Mouse (Mus musculus) megakaryocyte, adult 5-6 weeks (primary cell): ENCODE measurements at regions not wholly inside any gene's neighbourhood (a gene's known extent, or its start where the extent isn't known, plus 50 kb on each side); places are given as distances from the start of the nearest gene placed in this dataset.

ENCODE experiments used
- ATAC-seq: 2 replicates; pipeline ENCODE4 v1.8.0; 2016; ENCODE audit warnings: mild to moderate bottlenecking, inconsistent platforms; ENCODE audit not compliant: poor library complexity, severe bottlenecking

DNA sequence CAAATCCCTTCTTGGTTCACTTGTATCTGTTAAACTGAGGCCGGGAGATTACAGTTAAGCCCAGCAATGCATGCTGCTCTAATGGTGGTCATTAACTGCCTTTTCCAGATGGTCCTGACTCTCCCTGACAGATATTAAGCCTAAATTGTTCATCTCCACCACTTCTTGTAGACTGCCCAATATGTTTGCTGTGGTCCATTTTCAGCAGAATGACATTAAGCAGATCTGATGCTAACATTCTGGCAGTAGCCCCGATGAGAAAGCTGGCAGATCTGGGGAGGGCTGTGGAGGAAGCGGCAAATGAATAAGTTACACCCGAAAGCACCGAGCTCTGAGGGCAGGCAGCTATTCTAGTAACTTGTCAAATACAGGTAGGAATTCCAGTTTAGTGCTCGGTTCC lies 123.5 kb upstream of the Cdh6 start:
- no peak for ATAC-seq

DNA sequence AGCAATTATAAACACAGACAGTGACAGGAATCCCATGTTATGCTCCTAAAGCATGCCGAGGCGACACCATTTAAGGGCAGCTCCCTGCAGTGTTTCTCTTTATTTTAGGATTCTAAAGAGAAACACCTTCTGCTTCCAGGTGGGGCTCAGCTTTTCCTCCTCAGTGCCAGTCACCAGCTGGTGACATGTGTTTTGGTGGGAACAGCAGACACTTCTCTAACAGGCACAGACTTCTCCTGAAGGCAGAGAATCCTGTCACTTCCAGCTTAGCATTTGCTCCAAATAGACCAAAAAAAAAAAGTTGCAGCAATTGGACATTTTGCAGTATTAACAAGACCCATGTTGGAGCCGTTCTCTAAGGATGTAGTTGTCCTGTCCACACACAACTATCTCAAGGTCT lies 115.6 kb upstream of the Cdh6 start:
- ATAC-seq: no peak

- no peak for ATAC-seq
Measured at GRCm38 (mm10) chr15:13287878-13288277, 114.4 kb upstream of the Cdh6 start.

GRCm38 (mm10) chr15:13285355-13285754 lies 111.9 kb upstream of the Cdh6 start:
- no peak for ATAC-seq

DNA sequence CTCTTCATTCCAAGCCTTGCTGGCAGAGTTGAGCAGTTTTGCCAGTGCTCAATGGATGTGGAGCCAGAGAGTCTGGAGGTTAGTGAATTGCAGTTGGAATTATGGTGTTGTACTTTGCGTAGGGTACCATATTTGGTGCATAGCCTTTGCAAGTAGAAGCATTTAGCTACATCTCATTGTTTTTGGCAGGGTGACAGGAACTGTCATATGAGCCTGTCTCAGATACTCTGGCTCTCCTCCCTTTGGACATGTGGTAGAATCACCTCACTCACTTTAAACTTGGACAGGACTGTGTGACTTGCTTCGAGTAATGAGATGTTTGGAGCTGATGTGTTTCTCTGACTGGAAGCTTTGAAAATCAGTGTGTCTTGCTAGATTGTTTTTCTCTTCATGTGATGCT lies 110.7 kb upstream of the Cdh6 start:
- ATAC-seq: no peak

- no peak for ATAC-seq
Measured at GRCm38 (mm10) chr15:13283106-13283505, 109.6 kb upstream of the Cdh6 start.

- no peak for ATAC-seq
Measured at GRCm38 (mm10) chr15:13276909-13277235, 103.4 kb upstream of the Cdh6 start.

GRCm38 (mm10) chr15:13276225-13276908 lies 102.9 kb upstream of the Cdh6 start:
- ATAC-seq: no peak

DNA sequence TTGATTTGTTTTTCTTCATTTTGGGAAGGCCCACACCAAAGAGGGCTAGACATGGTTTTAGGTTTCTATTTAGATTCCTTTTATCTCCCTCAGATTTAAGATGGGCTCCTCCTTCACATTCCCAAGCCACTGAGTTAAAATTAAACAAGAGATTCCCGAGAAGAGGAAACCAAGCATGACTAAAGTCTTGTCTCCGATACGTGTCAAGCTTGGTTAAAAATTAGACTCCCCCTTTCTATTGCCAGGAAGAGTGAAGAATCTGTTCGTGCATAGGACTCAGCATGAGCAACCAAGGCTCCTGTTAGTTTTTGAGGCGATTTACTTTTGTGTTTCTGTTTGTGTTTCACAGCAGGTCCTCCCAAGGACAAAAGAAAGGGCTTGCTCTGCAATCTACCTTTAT lies 101.9 kb upstream of the Cdh6 start:
- ATAC-seq: no peak

DNA sequence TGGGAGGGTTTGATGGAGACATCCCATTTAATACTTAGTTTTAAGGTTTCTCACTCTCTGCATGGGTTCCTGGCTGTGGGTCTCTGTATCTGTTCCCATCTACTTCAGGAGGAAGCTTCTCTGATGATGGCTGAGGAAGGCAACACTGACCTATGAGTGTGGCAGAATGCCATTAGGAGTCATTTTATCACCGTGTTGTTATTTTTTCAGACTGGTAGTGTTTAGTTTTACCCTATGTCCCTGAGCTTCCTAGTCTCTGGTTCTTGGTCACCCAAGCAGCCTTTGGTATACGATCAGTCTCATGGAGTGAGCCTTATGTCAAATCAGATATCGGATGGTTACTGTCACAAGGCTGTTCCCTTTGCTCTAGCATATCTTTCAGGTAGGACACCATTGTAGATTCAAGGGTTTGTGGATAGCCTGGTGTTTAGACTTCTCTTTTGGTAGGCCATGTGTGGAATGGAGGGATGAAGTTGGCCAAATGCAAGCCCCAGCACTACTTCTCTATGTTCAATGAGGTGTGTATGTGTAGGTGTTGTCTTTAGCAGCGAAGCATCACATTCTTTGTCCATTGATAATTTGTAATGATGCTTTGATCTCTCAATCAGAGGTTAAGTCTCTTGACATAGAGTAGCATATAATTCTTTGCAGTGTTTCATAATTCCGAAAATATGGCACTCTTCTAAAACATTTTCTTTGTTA lies 101.0 kb upstream of the Cdh6 start:
- ATAC-seq: no peak

DNA sequence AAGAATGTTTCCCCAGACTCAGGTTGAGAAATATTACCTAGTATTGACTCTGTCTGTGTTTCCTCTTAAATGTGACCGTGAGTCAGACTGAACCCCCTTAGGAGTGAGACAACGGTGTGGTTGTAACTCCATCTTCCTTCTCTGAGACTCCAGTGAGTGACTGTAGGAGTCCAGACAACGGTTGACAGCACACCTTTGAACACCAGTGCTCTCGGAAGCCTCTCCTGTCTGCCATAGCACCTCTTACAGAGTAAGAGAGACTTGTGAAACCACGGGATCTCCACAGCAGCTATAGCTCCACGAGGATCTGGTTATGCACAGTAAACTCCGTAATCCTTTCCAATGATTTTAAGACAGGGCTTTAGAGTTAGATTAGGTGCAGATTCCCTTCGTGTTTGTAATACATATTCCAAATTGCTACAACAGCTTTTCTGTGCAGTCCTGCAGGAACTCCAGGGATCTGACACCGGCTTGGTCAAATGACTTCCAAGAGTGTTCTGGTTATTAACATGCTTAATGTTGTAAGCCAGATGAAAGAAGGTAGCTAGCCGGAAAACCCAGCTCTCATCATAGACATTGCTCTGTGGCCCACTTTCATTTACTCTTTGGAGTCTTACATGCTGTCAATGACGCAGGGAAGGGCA lies 72.7 kb upstream of the Cdh6 start:
- no peak for ATAC-seq

- ATAC-seq: no peak
Measured at GRCm38 (mm10) chr15:13244306-13244705, 70.8 kb upstream of the Cdh6 start.

- ATAC-seq: no peak
Measured at GRCm38 (mm10) chr15:13243561-13243960, 70.1 kb upstream of the Cdh6 start.

DNA sequence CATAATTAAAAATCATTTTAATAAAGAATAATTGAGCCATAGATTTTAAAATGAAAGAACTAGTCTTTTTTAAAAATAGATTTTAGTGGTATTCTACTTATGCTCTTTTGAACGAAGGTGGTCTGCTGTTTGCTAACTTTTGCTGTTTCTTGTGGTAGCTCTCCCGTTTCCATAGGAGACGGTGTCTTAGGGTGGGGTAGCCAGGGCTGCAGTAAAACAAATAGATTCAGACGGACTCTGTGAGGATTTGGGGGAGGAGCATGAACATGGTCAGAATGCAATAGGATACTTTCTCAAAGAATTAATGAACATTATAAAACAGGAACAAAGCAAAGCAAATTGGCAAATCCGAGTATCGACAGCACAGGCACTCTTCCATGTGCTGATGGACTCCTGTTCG lies 67.5 kb upstream of the Cdh6 start:
- ATAC-seq: no peak

GRCm38 (mm10) chr15:13236869-13237507 lies 63.5 kb upstream of the Cdh6 start:
- no peak for ATAC-seq

DNA sequence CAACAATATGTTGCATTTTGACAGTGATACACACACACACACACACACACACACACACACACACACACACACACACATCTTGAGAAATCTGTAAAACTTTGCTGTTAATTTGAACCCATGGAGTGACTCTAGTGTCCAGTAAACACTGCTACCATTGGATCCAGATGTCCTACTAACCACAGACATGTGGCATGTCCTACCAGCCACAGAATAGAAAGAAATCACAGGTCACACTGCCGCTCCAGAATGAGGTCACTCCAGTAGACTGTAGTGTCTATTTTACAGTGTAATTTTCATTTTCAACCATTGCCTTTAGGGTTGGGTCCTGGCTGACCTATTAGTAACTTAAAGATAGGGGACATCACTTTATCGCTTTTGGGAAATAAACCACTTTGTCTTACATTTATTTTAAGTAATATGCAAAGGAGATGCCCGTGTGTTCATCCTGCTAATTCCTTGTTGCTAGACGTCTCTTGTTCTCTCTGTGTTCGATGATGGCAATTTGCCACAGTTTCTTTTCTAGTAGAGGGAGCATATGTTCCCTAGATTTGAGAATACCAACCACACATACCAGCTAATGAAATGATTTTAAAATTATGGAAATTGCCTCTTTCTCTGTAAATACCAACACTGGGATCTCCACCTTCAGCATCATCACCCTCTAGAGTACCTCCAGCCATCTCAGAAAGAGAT lies 59.2 kb upstream of the Cdh6 start:
- ATAC-seq: no peak

DNA sequence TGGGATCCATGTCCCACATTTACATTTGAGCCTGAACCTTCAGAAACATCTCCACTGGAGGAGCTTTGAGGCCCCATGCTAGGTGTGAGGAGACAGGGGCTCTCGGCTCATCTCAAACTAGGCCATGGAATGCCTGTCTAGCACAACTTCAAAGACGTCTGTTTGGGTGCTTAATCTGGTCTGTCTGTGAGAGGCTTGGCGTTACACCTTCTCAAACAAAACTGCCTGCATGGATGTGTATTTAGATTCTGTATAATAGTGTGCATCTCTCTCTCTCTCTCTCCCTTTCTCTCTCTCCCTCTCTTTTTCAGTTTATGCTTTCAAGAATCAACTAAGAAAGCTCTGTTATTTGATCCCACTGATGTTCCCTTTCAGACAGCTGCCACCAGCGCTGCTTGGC lies 58.1 kb upstream of the Cdh6 start:
- ATAC-seq: no peak

- no peak for ATAC-seq
Measured at GRCm38 (mm10) chr15:13228125-13228524, 54.6 kb upstream of the Cdh6 start.
